Mouse (Mus musculus) limb, embryonic 11.5 days (tissue): ENCODE measurements around the gene Necap1. TPM values are rescaled to one million over a fixed set of nuclear protein-coding genes. Genes with fewer than 3 reads are reported as not detected.

ENCODE experiments used
- ATAC-seq: fragments of 200-750 bp; cut with Nextera tagmentation; 2 replicates; pipeline ENCODE4 v1.8.0; 2017; ENCODE audit warnings: low read depth; ENCODE audit not compliant: insufficient number of reproducible peaks, low FRiP score, low TSS enrichment
- DNase-seq: peaks from one replicate; pipeline ENCODE4 v3.0.0-alpha.2; 2015; ENCODE audit warnings: low spot score
- H3K27ac ChIP-seq: fragments of 300-500 bp; sonication (generic); replicated peaks from 2 replicates; pipeline ENCODE4 v1.5.1; 2014; ENCODE audit warnings: low read depth, mild to moderate bottlenecking, low read length
- H3K27me3 ChIP-seq: fragments of 300-500 bp; sonication (generic); 2 replicates; pipeline ENCODE4 v1.6.1; 2014; ENCODE audit warnings: mild to moderate bottlenecking, low read length, mixed read lengths; ENCODE audit not compliant: control insufficient read depth, insufficient read depth
- H3K36me3 ChIP-seq: fragments of 300-500 bp; sonication (generic); 2 replicates; pipeline ENCODE4 v1.6.1; 2014; ENCODE audit warnings: mild to moderate bottlenecking, low read length, moderate library complexity, mixed read lengths; ENCODE audit not compliant: control insufficient read depth, insufficient read depth
- H3K4me1 ChIP-seq: fragments of 300-500 bp; sonication (generic); 2 replicates; pipeline ENCODE4 v1.6.1; 2014; ENCODE audit warnings: low read length, mixed read lengths; ENCODE audit not compliant: control insufficient read depth, insufficient read depth
- H3K4me2 ChIP-seq: fragments of 300-500 bp; sonication (generic); 2 replicates; pipeline ENCODE4 v1.6.1; 2014; ENCODE audit warnings: low read depth, mild to moderate bottlenecking, moderate library complexity; ENCODE audit not compliant: severe bottlenecking
- H3K4me3 ChIP-seq: fragments of 300-500 bp; sonication (generic); 2 replicates; pipeline ENCODE4 v1.5.1; 2014; ENCODE audit warnings: low read depth, low read length
- H3K9ac ChIP-seq: fragments of 300-500 bp; sonication (generic); 2 replicates; pipeline ENCODE4 v1.6.1; 2014; ENCODE audit warnings: mild to moderate bottlenecking, low read length
- H3K9me3 ChIP-seq: fragments of 300-500 bp; sonication (generic); 2 replicates; pipeline ENCODE4 v1.6.1; 2016; ENCODE audit warnings: low read length; ENCODE audit not compliant: control insufficient read depth
- WGBS: fragments of 180-500 bp; shearing (Covaris S2); extraction: QIAGEN DNeasy Blood & Tissue Kit; methylation state at CpG from one replicate; pipeline ENCODE4 v1.1.7; 2014; 5-methylcytosine and 5-hydroxymethylcytosine counted together
- polyA plus RNA-seq: library from polyadenylated mRNA; unstranded; fragments of >200 nt; fragmentation: Nextera tagmentation; extraction: Ambion mirVana; gene quantifications from 2 replicates; pipeline ENCODE4 v1.2.1, GENCODE M21; 2014

Necap1 gene
- 59.0 and 61.5 TPM in 2 replicates for polyA plus RNA-seq

DNA sequence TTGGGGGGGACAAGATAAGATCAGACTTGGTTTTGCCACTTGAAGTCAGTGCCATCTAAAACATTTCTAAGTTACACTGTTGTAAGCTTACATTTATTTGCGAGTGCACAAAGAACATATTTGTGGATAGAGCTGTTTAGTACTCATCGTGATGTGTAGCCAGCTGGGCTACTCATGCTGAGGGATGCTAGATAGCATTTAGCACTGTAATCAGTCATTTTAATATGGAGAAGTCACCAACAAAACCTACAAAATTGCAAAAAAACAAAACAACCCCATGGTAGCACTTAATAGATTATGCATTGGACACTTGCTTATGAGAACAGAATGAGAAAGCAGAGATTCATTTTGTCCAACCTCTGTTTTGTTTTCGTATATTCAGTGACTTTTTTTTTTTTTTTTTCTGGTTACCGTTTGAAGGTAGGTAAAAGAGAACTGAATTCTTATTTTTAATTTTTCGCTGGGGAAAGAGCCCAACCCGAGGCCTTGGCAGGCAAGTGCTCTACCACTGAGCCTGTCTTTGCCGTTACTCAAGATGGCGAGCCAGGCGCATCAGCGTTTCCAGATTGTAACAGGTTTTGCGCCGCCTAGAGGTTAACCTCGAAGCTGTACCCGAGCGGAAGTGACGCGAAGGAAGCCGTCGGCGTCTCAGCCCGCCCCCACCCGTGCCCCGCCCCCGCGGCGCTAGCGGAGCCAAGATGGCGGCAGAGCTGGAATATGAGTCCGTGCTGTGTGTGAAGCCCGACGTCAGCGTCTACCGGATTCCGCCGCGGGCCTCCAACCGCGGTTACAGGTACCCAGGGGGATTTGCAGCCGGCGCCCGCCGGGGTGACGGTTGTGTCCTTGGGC is at the start of gene Necap1:
Gene Necap1 (plus strand): TSS at position 604 of the 849 bp plus-strand sequence.
- H3K4me2 ChIP-seq, result peak within 1 kb of the TSS; percentile 36
- H3K27me3 ChIP-seq, result no peaks in the 10 kb centered on the region
- H3K9ac ChIP-seq, result peak within 1 kb of the TSS; percentile 73
- no peaks in the 10 kb centered on the region for H3K4me1 ChIP-seq
- H3K9me3 ChIP-seq, result no peaks in the 10 kb centered on the region
- H3K36me3 ChIP-seq, result no peaks in the 10 kb centered on the region
- H3K27ac ChIP-seq, result 0 out of 2 replicates have a peak within 1 kb of the TSS, but pooled peaks have one; percentile 49
- H3K4me3 ChIP-seq, result peak within 1 kb of the TSS; percentile 76
- ATAC-seq (peak; percentile 98), DNase-seq (peak; percentile 98)
- 8% methylated on average over 43 of the region's 43 CpGs for WGBS

DNA sequence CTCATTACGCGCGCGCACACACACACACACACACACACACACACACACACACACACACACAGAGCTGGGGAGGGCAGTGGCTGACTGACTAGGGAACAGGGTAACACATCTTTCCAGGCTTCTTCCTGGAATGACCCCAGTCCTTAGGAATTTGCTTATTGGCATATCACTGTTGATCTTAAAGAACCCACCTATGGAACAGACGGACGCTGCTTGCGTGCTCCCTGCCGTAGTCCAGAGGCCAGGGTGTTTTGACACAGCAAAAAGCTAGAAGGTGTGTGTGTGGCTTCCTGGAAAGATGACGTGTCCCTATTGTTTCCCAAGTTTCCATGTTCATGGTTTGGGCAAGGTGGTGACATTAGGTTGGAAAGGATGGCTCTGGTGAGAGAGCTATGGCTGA is 49.1 kb upstream of the Necap1 start:
- peaks cover 12% of the 10 kb centered on the region for H3K4me1 ChIP-seq
- no peak for DNase-seq
- peak overlapping the region; percentile 72; the same call in 1 of the 2 replicates for H3K4me2 ChIP-seq
- ATAC-seq, result no peak
- 94% methylated on average over 8 of the region's 9 CpGs for WGBS
- no peak overlapping the region for H3K4me3 ChIP-seq
- no peak overlapping the region for H3K9ac ChIP-seq
- no peaks in the 10 kb centered on the region for H3K27me3 ChIP-seq
- H3K27ac ChIP-seq, result no peak overlapping the region
- no peaks in the 10 kb centered on the region; the same call in 1 of the 2 replicates for H3K36me3 ChIP-seq
- no peaks in the 10 kb centered on the region for H3K9me3 ChIP-seq

DNA sequence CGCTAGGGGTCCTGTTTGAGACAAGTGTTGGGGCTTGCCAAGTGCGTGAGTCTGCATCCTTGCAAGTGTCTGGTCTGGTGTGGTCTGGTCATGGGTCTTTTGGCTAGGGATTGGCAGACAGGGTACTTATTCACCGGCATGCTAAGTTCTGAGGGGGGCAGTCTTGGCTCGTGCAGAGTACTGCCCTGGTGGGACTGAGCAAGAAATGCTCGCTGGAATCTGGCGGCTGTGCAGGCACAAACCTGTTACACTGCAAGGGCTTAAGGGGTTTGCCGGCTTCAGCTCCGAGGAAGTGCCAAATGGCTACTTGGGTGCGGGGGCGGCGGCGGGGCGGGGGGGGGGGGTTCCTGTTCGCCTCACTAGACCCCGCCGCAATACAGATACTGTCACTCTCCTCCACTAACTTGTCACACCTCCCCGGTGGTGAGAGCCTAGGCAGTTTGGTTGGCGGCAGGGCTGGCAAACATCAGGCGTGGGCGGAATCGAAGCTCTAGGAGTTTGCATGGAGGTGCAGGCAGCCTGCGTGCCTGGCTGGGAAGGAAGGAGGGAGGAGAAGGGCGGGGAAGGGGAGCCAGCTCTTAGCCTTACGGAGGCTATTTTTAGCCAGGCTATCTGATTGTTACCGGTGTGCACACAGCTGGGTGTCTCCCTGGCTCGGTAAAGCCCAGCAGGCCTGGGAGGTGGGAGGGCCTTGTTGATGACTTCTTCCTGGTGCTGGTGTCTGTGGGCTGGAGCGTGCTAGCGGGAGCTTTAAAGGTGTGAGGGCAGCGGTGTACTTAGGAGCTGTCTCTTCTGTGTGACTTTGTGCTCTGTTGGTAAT is 48.1 kb upstream of the Necap1 start:
- 2% methylated on average over 29 of the region's 29 CpGs for whole genome bisulfite sequencing
- Histone ChIP-seq H3K4me3 (peak overlapping the region; percentile 24), H3K4me1 (peaks cover 5% of the 10 kb centered on the region), H3K36me3 (no peaks in the 10 kb centered on the region; the same call in 1 of the 2 replicates), H3K9me3 (no peaks in the 10 kb centered on the region), H3K27me3 (no peaks in the 10 kb centered on the region), H3K4me2 (peak overlapping the region; percentile 72), H3K27ac (0 out of 2 replicates have a peak overlapping the region, but pooled peaks have one; percentile 2), H3K9ac (peak overlapping the region; percentile 2)
- ATAC-seq (peak; percentile 47; the same call in 1 of the 2 replicates), DNase-seq (peak; percentile 66)

DNA sequence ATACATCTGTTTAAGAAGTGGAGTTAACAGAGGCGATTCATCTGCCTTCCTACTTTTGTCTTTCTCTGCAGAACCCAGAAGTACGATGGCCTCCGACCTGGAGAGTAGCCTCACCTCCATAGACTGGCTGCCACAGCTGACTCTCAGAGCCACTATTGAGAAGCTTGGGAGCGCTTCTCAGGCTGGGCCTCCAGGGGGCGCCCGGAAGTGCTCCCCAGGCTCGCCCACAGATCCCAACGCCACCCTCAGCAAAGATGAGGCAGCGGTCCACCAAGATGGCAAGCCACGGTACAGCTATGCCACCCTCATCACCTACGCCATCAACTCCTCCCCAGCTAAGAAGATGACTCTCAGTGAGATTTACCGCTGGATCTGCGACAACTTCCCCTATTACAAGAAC is 46.2 kb upstream of the Necap1 start:
- WGBS, result 44% methylated on average over 13 of the region's 13 CpGs
- no peak overlapping the region for H3K27ac ChIP-seq
- H3K4me1 ChIP-seq, result peaks cover 4% of the 10 kb centered on the region; the same call in 1 of the 2 replicates
- H3K36me3 ChIP-seq, result no peaks in the 10 kb centered on the region; the same call in 1 of the 2 replicates
- no peak for ATAC-seq
- no peaks in the 10 kb centered on the region for H3K27me3 ChIP-seq
- no peaks in the 10 kb centered on the region for H3K9me3 ChIP-seq
- H3K4me3 ChIP-seq, result no peak overlapping the region
- H3K9ac ChIP-seq, result no peak overlapping the region
- peak; percentile 47 for DNase-seq
- no peak overlapping the region for H3K4me2 ChIP-seq

DNA sequence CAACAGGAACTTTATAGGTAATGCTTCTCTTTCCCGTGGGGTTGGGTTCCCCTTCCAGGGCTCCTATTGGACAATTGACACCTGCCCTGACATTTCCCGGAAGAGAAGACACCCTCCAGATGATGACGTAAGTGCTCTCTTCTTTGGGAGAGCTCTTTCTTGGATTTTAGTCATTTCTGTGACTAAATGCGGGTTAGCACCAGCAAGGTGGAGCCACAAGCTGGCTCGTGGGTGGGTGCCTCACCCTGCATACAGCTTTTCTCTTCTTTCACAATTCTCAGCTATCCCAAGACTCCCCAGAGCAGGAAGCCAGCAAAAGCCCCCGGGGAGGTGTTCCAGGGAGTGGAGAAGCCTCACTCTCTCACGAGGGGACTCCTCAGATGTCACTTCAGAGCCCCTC is 41.4 kb upstream of the Necap1 start:
- H3K4me2 ChIP-seq, result no peak overlapping the region
- WGBS, result 87% methylated on average over 7 of the region's 7 CpGs
- DNase-seq (no peak), ATAC-seq (no peak)
- H3K9me3 ChIP-seq, result no peaks in the 10 kb centered on the region
- peaks cover 6% of the 10 kb centered on the region for H3K36me3 ChIP-seq
- no peak overlapping the region for H3K9ac ChIP-seq
- no peaks in the 10 kb centered on the region for H3K27me3 ChIP-seq
- H3K4me1 ChIP-seq, result no peaks in the 10 kb centered on the region
- no peak overlapping the region for H3K27ac ChIP-seq
- no peak overlapping the region for H3K4me3 ChIP-seq

DNA sequence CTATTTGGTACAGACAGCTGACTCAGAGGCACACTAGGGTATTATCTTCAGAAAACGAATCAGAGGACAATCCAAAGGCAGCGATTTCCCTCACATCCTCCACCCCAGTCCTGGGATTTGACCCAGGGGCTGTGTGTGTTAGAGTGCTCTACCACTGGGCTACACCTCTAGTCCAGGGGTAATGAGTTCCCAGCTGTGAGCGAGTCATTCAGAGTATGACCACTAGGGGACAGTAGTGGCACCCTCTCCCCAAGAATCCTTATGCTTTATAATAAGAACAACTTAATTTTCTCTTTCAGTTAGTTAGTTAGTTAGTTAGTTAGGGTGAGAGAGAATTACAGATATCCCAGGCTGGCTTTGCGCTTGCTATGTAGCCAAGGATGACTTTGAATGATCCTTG is 39.9 kb upstream of the Necap1 start:
- 72% methylated on average over 4 of the region's 4 CpGs for WGBS
- ATAC-seq, result no peak
- no peaks in the 10 kb centered on the region for H3K4me1 ChIP-seq
- H3K27me3 ChIP-seq, result no peaks in the 10 kb centered on the region
- H3K9me3 ChIP-seq, result no peaks in the 10 kb centered on the region
- H3K4me3 ChIP-seq, result no peak overlapping the region
- H3K36me3 ChIP-seq, result peaks cover 10% of the 10 kb centered on the region
- peak; percentile 42 for DNase-seq
- no peak overlapping the region for H3K9ac ChIP-seq
- no peak overlapping the region for H3K4me2 ChIP-seq
- H3K27ac ChIP-seq, result no peak overlapping the region

DNA sequence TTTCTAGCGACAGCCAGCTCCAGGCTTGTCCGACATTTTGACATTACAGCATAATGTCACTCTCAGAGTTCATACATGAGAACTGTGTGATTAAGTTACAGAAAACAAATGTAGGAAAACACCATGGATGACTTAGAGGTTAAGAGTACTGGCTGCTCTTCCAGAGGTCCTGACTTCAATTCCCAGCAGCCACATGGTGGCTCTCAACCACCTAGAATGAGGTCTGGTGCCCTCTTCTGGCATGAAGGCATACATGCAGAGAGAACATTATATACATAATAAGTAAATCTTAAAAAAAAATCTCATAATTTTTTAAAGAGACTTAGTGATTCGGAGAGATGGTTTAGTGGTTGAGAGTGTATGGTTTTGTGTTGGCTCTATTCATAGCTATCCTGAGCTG is 37.3 kb upstream of the Necap1 start:
- H3K27me3 ChIP-seq, result no peaks in the 10 kb centered on the region
- ATAC-seq, result no peak
- WGBS, result 94% methylated on average over 3 of the region's 3 CpGs

DNA sequence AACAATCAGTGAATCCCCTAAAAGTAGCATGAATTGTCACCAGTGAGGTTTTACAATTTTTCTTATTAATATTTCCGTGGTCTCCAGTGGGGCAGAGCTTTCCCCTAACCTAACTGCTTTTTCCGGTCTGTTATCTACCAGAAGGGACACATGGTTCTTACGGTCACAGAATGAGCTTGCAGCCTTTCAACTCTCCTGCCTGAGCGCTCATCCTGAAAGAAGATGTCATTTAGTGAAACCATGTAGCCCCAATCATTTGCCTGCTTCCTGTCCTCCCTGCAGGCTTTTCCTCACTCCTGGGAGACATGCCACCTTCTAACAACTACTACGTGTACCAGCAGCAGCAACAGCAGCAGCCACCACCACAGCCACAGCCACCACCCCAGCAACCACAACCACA is 36.7 kb upstream of the Necap1 start:
- H3K4me2 ChIP-seq, result no peak overlapping the region
- H3K36me3 ChIP-seq, result peaks cover 14% of the 10 kb centered on the region
- H3K4me1 ChIP-seq, result no peaks in the 10 kb centered on the region
- WGBS, result 96% methylated on average over 5 of the region's 5 CpGs
- ATAC-seq, result no peak
- no peak overlapping the region for H3K4me3 ChIP-seq
- H3K9ac ChIP-seq, result no peak overlapping the region
- H3K27ac ChIP-seq, result no peak overlapping the region
- DNase-seq, result no peak
- H3K27me3 ChIP-seq, result no peaks in the 10 kb centered on the region
- H3K9me3 ChIP-seq, result no peaks in the 10 kb centered on the region

More for the DNA sequence above, 37.3 kb upstream of the Necap1 start:
- no peak overlapping the region for H3K4me2 ChIP-seq
- no peak for DNase-seq
- no peak overlapping the region for H3K27ac ChIP-seq
- no peak overlapping the region for H3K4me3 ChIP-seq
- H3K36me3 ChIP-seq, result peaks cover 14% of the 10 kb centered on the region
- no peak overlapping the region for H3K9ac ChIP-seq
- no peaks in the 10 kb centered on the region for H3K4me1 ChIP-seq
- H3K9me3 ChIP-seq, result no peaks in the 10 kb centered on the region
